Mouse (Mus musculus): Measurements from ENCODE around the gene 3110021N24Rik. TPM values are rescaled to one million over a fixed set of nuclear protein-coding genes. Genes with fewer than 3 reads are reported as not detected.
A peak's percentile ranks its signal among the peaks of the same experiment; 100 is the strongest.

The 3110021N24Rik gene
- total RNA-seq, 2 experiments from 2014 or later: 0.79 to 0.86 TPM

GRCm38 (mm10) chr4:108768527-108768926 lies 49.1 kb downstream of the 3110021N24Rik start:
- TF ChIP-seq CTCF (IDR thresholded peaks at IDR 0.05): no peak
- intact Hi-C loops (cut with DNase I): loop anchor here (5.0 kb wide), 1 partner anchor 36 kb away; no protein-coding TSS in a partner anchor
- H3K27ac ChIP-seq: peak overlapping the region; percentile 90
- H3K4me3 ChIP-seq: peak overlapping the region; percentile 53
- DNase-seq: no peak

GRCm38 (mm10) chr4:108779763-108780056 lies 60.3 kb downstream of the 3110021N24Rik start:
- Histone ChIP-seq H3K4me3 (peak overlapping the region; percentile 100), H3K27ac (peak overlapping the region; percentile 99)
- DNase-seq: no peak
- no peak for TF ChIP-seq CTCF (IDR thresholded peaks at IDR 0.05)
- intact Hi-C loops (cut with DNase I): loop anchor here (1.0 kb wide), 1 partner anchor 82 kb away; no protein-coding TSS in a partner anchor

DNA sequence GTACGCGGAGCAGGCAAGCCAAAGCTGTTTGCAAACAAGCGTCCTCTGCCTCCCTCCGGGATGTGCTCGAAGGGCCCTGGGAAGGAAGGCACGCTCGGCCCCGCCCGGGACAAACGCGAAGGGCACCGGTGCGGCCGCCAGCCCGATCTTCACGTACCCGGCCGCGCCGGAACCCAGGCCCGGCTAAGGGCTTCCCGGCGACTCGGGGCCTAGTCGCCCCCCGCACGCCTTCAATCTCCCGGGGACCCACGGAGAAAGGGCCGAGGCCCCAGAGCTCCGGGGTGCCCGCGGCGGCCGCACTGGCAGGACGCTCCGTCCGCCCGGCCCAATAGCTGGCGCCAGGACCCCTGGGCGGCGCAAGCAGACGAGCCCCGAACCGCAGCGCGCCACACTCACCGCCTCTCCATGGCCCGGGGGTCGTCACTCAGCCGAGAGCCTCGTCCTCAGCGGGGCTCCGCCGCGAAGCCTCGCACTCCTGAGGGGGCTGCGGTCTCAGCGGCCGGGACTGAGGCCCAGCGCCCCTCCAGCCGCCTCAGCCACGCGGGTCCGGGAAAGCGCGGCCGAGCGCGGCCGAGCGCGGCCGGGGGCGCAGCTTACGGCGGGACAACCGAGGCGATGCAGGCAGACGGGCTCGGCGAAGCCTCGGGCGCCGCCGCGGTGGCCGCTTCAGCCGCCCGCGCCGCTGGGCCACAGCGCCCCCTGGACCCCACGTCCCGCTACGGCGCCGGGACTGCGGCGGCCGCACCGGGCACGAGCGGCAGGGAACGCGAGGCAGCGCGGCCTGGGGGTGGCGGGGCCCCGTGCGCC lies 60.8 kb downstream of the 3110021N24Rik start, which contains the start of gene Zfyve9:
Zfyve9 (minus strand) TSS at position 742 of the 807 bp plus-strand sequence.
- peak; percentile 94 for DNase-seq
- Histone ChIP-seq H3K27ac (peak within 1 kb of the TSS; percentile 99), H3K4me3 (peak within 1 kb of the TSS; percentile 100)
- TF ChIP-seq CTCF (IDR thresholded peaks at IDR 0.05): peak; percentile 72
- intact Hi-C loops (cut with DNase I): loop anchor here (1.0 kb wide), 1 partner anchor 83 kb away; no protein-coding TSS in a partner anchor

DNA sequence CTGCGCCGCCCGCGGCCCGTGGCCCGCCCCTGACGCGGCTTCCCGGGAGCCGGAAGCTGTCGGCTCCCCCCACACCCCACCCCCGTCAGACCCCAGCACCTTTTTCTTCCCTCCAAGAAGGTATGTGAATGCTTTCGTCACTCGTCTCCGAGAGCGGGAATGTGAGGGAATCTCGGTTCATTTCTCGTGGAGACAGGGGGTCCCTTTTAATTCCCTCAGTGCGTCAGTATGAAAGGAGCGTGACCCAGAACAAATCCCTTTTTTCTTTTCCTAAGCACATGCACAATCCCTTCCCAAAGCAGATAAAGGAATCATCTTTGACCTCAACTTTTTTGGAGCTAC lies 61.4 kb downstream of the 3110021N24Rik start:
- no peak for TF ChIP-seq CTCF (IDR thresholded peaks at IDR 0.05)
- DNase-seq: no peak
- Histone ChIP-seq H3K27ac (peak overlapping the region; percentile 99), H3K4me3 (peak overlapping the region; percentile 100)
- intact Hi-C loops (cut with DNase I): loop anchor here (1.0 kb wide), 1 partner anchor 84 kb away; no protein-coding TSS in a partner anchor

DNA sequence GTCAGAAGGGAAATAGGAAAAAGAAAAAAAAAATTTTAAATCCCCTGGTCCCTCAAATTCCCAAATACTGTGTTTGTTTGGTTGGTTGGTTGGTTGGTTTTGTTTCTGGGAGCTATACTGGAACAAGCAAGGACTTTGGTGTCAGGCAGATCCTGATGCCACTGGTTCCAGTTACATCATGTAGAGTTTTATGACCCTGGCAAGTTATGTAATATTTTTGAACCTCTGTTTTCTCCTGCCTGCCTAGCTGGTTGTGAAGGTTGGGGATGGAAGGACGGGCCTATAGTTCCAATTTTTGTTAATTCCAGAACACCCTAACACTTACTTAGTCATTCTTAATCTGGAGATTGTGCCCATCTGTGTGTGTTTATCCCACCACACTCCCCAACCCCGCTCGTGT lies 62.1 kb downstream of the 3110021N24Rik start:
- intact Hi-C loops (cut with DNase I): no loop called here
- peak overlapping the region; percentile 99 for H3K27ac ChIP-seq
- peak overlapping the region; percentile 100 for H3K4me3 ChIP-seq
- no peak for DNase-seq
- no peak for TF ChIP-seq CTCF (IDR thresholded peaks at IDR 0.05)

- no peak for DNase-seq
- no peak for TF ChIP-seq CTCF (IDR thresholded peaks at IDR 0.05)
- Histone ChIP-seq H3K4me3 (peak overlapping the region; percentile 5; the same call in 1 of the 2 replicates), H3K27ac (peak overlapping the region; percentile 99; the same call in 1 of the 2 replicates)
- intact Hi-C loops (cut with DNase I): no loop called here
Observed at GRCm38 (mm10) chr4:108782421-108783085, 63.1 kb downstream of the 3110021N24Rik start.

DNA sequence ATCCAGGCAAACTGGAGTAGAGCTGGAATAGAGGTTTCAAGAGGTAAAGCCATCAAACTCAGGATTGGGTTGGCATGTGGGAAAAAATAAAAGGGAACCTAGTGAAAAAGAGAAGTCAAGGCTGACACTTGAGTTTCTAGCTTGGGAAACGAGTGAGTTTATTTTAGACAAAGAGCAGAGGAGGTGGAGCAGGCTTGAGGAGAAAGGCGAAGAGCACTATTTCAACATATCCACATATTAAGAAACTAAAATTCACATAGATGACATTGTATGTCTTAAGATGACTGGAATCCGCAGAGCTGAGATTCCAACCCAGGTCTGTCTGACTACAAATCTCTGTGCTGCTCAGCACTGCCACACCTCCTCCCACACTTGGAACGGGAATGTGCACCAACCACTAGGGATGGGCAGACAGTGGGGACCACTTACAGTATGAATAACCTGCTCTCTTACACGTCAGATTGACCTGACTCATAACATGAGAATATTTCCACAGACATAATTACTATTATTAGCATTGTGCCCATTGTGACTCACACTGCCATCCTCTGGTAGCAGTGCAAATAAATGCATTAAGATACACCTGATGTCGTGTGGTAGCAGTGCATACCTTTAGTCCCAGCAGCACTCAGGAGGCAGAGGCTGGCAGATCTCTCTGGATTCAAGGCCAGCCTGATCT lies 69.9 kb downstream of the 3110021N24Rik start:
- Histone ChIP-seq H3K27ac (no peak overlapping the region), H3K4me3 (no peak overlapping the region)
- DNase-seq: no peak
- TF ChIP-seq CTCF (IDR thresholded peaks at IDR 0.05): peak; percentile 17; the same call in 1 of the 2 replicates
- intact Hi-C loops (cut with DNase I): no loop called here

- no peak overlapping the region for H3K4me3 ChIP-seq
- intact Hi-C loops (cut with DNase I): loop anchor here (10.0 kb wide), 1 partner anchor 184 kb away; no protein-coding TSS in a partner anchor
- H3K27ac ChIP-seq: no peak overlapping the region
- TF ChIP-seq CTCF (IDR thresholded peaks at IDR 0.05): no peak
- no peak for DNase-seq
Observed at GRCm38 (mm10) chr4:108790507-108790906, 71.1 kb downstream of the 3110021N24Rik start.

- Histone ChIP-seq H3K4me3 (no peak overlapping the region), H3K27ac (no peak overlapping the region)
- DNase-seq: no peak
- TF ChIP-seq CTCF (IDR thresholded peaks at IDR 0.05): no peak
- intact Hi-C loops (cut with DNase I): loop anchor here (10.0 kb wide), 1 partner anchor 181 kb away; no protein-coding TSS in a partner anchor
Observed at GRCm38 (mm10) chr4:108793941-108794340, 74.5 kb downstream of the 3110021N24Rik start.

- intact Hi-C loops (cut with DNase I): loop anchor here (10.0 kb wide), 1 partner anchor 178 kb away; no protein-coding TSS in a partner anchor
Observed at GRCm38 (mm10) chr4:108796701-108797100, 77.3 kb downstream of the 3110021N24Rik start.

GRCm38 (mm10) chr4:108798083-108798830 lies 78.8 kb downstream of the 3110021N24Rik start:
- peak; percentile 79 for TF ChIP-seq CTCF (IDR thresholded peaks at IDR 0.05)
- Histone ChIP-seq H3K27ac (no peak overlapping the region), H3K4me3 (no peak overlapping the region)
- peak; percentile 72 for DNase-seq
- intact Hi-C loops (cut with DNase I): loop anchor here (10.0 kb wide), 1 partner anchor 177 kb away; no protein-coding TSS in a partner anchor

More at GRCm38 (mm10) chr4:108796701-108797100, 77.3 kb downstream of the 3110021N24Rik start:
- Histone ChIP-seq H3K4me3 (no peak overlapping the region), H3K27ac (peak overlapping the region; percentile 4; the same call in 1 of the 2 replicates)
- no peak for TF ChIP-seq CTCF (IDR thresholded peaks at IDR 0.05)
- no peak for DNase-seq

DNA sequence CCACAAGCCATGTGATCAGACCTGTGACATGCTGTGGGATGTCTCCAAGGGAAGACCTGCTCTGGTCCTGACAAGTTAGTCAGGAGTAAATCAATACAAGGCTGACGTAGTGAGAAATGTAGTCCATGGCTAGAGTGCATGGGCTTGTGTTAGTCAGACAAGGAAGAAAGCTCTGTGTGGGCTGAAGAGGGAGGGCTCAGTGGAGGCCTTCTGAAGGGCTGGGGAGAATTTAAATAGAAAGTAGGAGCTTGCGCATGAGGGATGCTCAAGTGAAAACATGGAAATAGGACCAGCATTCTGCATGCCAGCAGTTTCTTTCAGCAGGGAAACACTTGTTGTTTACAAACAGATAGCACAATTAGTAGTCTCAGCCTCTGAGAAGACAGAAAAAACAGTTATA lies 84.1 kb downstream of the 3110021N24Rik start:
- no peak for DNase-seq
- intact Hi-C loops (cut with DNase I): no loop called here
- H3K27ac ChIP-seq: no peak overlapping the region
- H3K4me3 ChIP-seq: no peak overlapping the region
- TF ChIP-seq CTCF (IDR thresholded peaks at IDR 0.05): no peak
